Comparison of ENCODE assay signal across 9 mouse cellular contexts in the genomic region with DNA sequence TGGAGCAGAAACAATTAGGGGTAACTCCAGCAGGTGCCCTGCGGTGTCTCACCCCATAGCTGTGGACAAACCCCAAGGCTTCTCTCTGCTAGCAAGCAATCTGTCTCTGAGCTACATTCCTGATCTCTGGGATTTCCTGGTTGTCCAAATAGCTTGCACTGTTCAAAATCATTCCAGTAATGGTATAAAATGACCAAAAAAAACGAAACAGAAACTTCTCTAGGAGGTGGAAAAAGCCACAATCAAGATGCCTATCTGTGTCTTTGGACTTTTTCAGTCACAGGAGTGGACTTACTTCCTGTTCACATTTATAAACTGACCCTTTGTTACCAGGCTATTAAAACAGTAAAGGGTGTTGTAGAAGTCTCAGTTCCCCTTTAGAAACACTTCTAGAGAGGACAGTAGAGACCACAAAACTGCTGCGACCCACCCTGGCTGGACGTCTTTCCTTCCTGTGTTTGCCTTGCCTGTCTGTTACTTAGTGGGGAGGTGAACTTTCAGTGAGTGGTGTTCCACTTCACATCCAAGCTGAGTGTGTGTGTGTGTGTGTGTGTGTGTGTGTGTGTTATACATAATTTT. TPM values are rescaled to one million over a fixed set of nuclear protein-coding genes. Genes with fewer than 3 reads are reported as not detected.
A peak's percentile ranks its signal among the peaks of the same experiment; 100 is the strongest.
DNase-seq lines count a peak whose midpoint lies in the region; ATAC-seq lines count a peak whose summit lies in the region.
"Had no signal": no experiment of that assay in that cellular context is flagged by ENCODE, and none has a peak within 500 bp of the region (broad histone marks: within the 10 kb centered on the region; RNA-seq: fewer than 3 reads in every experiment).

No protein-coding gene starts in this region.

- H3K9me3 ChIP-seq in forebrain, embryonic 10.5 days = no peaks in the 10 kb centered on the region
- H3K9me3 ChIP-seq in limb, embryonic 13.5 days = no peaks in the 10 kb centered on the region
- H3K9me3 ChIP-seq in neural tube, embryonic 14.5 days (ENCODE audit: control insufficient read depth, low read length) = no peaks in the 10 kb centered on the region

- peak overlapping the region; percentile 52 for H3K4me3 ChIP-seq in forebrain, embryonic 10.5 days
- peak overlapping the region; percentile 33; the same call in 1 of the 2 replicates for H3K4me3 ChIP-seq in limb, embryonic 13.5 days
- H3K4me3 ChIP-seq in neural tube, embryonic 14.5 days (ENCODE audit: low read depth, low read length) = peak overlapping the region; percentile 34

- DNase-seq in kidney, postnatal 36 days = peak; percentile 34 to 35
- DNase-seq in kidney, postnatal 14 days = no peak
- no peak for DNase-seq in forebrain, embryonic 10.5 days (ENCODE audit: extremely low spot score, low spot score)
- DNase-seq in thymus, postnatal 14 days = no peak
- no peak for DNase-seq in urinary bladder, postnatal 36 days (ENCODE audit: low spot score in 2 of 2)

- WGBS in forebrain, embryonic 10.5 days = 81% methylated on average over 4 of the region's 4 CpGs
- WGBS in limb, embryonic 13.5 days = 73% methylated on average over 4 of the region's 4 CpGs
- WGBS in neural tube, embryonic 14.5 days = 60% methylated on average over 4 of the region's 4 CpGs

- no peak for ATAC-seq in limb, embryonic 13.5 days (ENCODE audit: low FRiP score, low read depth)
- no peak for ATAC-seq in neural tube, embryonic 14.5 days (ENCODE audit: low read depth)
- ATAC-seq in erythroid progenitor cell, adult 5-6 weeks (replicated peaks; ENCODE audit: low FRiP score, poor library complexity, severe bottlenecking) = no peak

- H3K4me2 ChIP-seq in limb, embryonic 13.5 days (replicated peaks) = peak overlapping the region; percentile 68
- H3K4me2 ChIP-seq in neural tube, embryonic 14.5 days (ENCODE audit: low read depth, low read length) = peak overlapping the region; percentile 66

- H3K9ac ChIP-seq in limb, embryonic 13.5 days = no peak overlapping the region
- H3K9ac ChIP-seq in neural tube, embryonic 14.5 days (replicated peaks; ENCODE audit: low read depth, low read length) = peak overlapping the region; percentile 63

- H3K27ac ChIP-seq in forebrain, embryonic 10.5 days = no peak overlapping the region
- H3K27ac ChIP-seq in limb, embryonic 13.5 days = no peak overlapping the region
- H3K27ac ChIP-seq in neural tube, embryonic 14.5 days (ENCODE audit: low read depth, low read length) = peak overlapping the region; percentile 67; the same call in 1 of the 2 replicates

- H3K4me1 ChIP-seq in forebrain, embryonic 10.5 days = peaks cover 21% of the 10 kb centered on the region
- peaks cover 10% of the 10 kb centered on the region for H3K4me1 ChIP-seq in limb, embryonic 13.5 days
- peaks cover 4% of the 10 kb centered on the region; the same call in 1 of the 2 replicates for H3K4me1 ChIP-seq in neural tube, embryonic 14.5 days (ENCODE audit: control insufficient read depth, insufficient read depth, low read length)

- H3K27me3 ChIP-seq in forebrain, embryonic 10.5 days (ENCODE audit: poor library complexity, severe bottlenecking) = peaks cover 28% of the 10 kb centered on the region
- peaks cover 24% of the 10 kb centered on the region for H3K27me3 ChIP-seq in limb, embryonic 13.5 days
- H3K27me3 ChIP-seq in neural tube, embryonic 14.5 days (ENCODE audit: control insufficient read depth, insufficient read depth, low read length) = no peaks in the 10 kb centered on the region

- no peaks in the 10 kb centered on the region for H3K36me3 ChIP-seq in forebrain, embryonic 10.5 days (replicated peaks)
- no peaks in the 10 kb centered on the region for H3K36me3 ChIP-seq in limb, embryonic 13.5 days
- H3K36me3 ChIP-seq in neural tube, embryonic 14.5 days (ENCODE audit: control insufficient read depth, insufficient read depth, low read length) = no peaks in the 10 kb centered on the region

RNA-seq across cellular contexts. Expression of gene Slc2a6, which starts 0.7 kb away (rescaled TPM):
- 1.6 and 2.1 TPM in 2 replicates for polyA plus RNA-seq in forebrain, embryonic 10.5 days (2016; fragmentation: Nextera tagmentation; extraction: Ambion mirVana)
- 0.75 and 0.77 TPM in 2 replicates for polyA plus RNA-seq in limb, embryonic 13.5 days (2015; fragmentation: Nextera tagmentation; extraction: Ambion mirVana)
- 8.7 and 10.6 TPM in 2 replicates for polyA plus RNA-seq in neural tube, embryonic 14.5 days (2014; fragmentation: Nextera tagmentation; extraction: Ambion mirVana)
- total RNA-seq in erythroid progenitor cell, adult 5-6 weeks (2015; ENCODE audit: low replicate concordance) = 1.4 TPM in 1 of 2 replicates, not detected in the other
- total RNA-seq in erythroid progenitor cell, adult 5-6 weeks (2017; ENCODE audit: low replicate concordance) = 0.68 and 2.2 TPM in 2 replicates

RNA-seq across cellular contexts. Expression of gene Cacfd1, which starts 18.8 kb away (rescaled TPM):
- 101 and 103 TPM in 2 replicates for polyA plus RNA-seq in forebrain, embryonic 10.5 days (2016; fragmentation: Nextera tagmentation; extraction: Ambion mirVana)
- 96.3 and 102 TPM in 2 replicates for polyA plus RNA-seq in limb, embryonic 13.5 days (2015; fragmentation: Nextera tagmentation; extraction: Ambion mirVana)
- 86.5 and 94.9 TPM in 2 replicates for polyA plus RNA-seq in neural tube, embryonic 14.5 days (2014; fragmentation: Nextera tagmentation; extraction: Ambion mirVana)
- total RNA-seq in erythroid progenitor cell, adult 5-6 weeks (2015; ENCODE audit: low replicate concordance) = 4.0 and 6.7 TPM in 2 replicates
- 1.1 and 2.1 TPM in 2 replicates for total RNA-seq in erythroid progenitor cell, adult 5-6 weeks (2017; ENCODE audit: low replicate concordance)

RNA-seq across cellular contexts. Expression of gene Mymk, which starts 43.5 kb away (rescaled TPM):
- not detected in 2 replicates for polyA plus RNA-seq in forebrain, embryonic 10.5 days (2016; fragmentation: Nextera tagmentation; extraction: Ambion mirVana)
- 43.3 and 49.0 TPM in 2 replicates for polyA plus RNA-seq in limb, embryonic 13.5 days (2015; fragmentation: Nextera tagmentation; extraction: Ambion mirVana)
- polyA plus RNA-seq in neural tube, embryonic 14.5 days (2014; fragmentation: Nextera tagmentation; extraction: Ambion mirVana) = 0.17 and 0.22 TPM in 2 replicates
- total RNA-seq in erythroid progenitor cell, adult 5-6 weeks (2015; ENCODE audit: low replicate concordance) = not detected in 2 replicates
- not detected in 2 replicates for total RNA-seq in erythroid progenitor cell, adult 5-6 weeks (2017; ENCODE audit: low replicate concordance)

RNA-seq across cellular contexts. Expression of gene Adamtsl2, which starts 50.7 kb away (rescaled TPM):
- polyA plus RNA-seq in forebrain, embryonic 10.5 days (2016; fragmentation: Nextera tagmentation; extraction: Ambion mirVana) = 3.8 and 5.3 TPM in 2 replicates
- polyA plus RNA-seq in limb, embryonic 13.5 days (2015; fragmentation: Nextera tagmentation; extraction: Ambion mirVana) = 13.3 and 13.8 TPM in 2 replicates
- polyA plus RNA-seq in neural tube, embryonic 14.5 days (2014; fragmentation: Nextera tagmentation; extraction: Ambion mirVana) = 5.9 and 9.0 TPM in 2 replicates
- total RNA-seq in erythroid progenitor cell, adult 5-6 weeks (2015; ENCODE audit: low replicate concordance) = not detected in 2 replicates
- not detected in 2 replicates for total RNA-seq in erythroid progenitor cell, adult 5-6 weeks (2017; ENCODE audit: low replicate concordance)

RNA-seq across cellular contexts. Expression of gene Adamts13, which starts 55.3 kb away (rescaled TPM):
- not detected in 2 replicates for polyA plus RNA-seq in forebrain, embryonic 10.5 days (2016; fragmentation: Nextera tagmentation; extraction: Ambion mirVana)
- polyA plus RNA-seq in limb, embryonic 13.5 days (2015; fragmentation: Nextera tagmentation; extraction: Ambion mirVana) = not detected in 2 replicates
- polyA plus RNA-seq in neural tube, embryonic 14.5 days (2014; fragmentation: Nextera tagmentation; extraction: Ambion mirVana) = not detected in 2 replicates
- total RNA-seq in erythroid progenitor cell, adult 5-6 weeks (2015; ENCODE audit: low replicate concordance) = not detected in 2 replicates
- not detected in 2 replicates for total RNA-seq in erythroid progenitor cell, adult 5-6 weeks (2017; ENCODE audit: low replicate concordance)
- total RNA-seq: gastrocnemius, adult 8-10 months had no signal

Comparison
In these comparisons a context has a peak if more than half of its experiments do, and no peak if none do; other contexts are left out.
1. DNase-seq: peak in kidney, postnatal 36 days (2 of 2); none in kidney, postnatal 14 days (single experiment), forebrain, embryonic 10.5 days (single experiment), thymus, postnatal 14 days (single experiment) and urinary bladder, postnatal 36 days (0 of 2).
2. RNA of gene Mymk, which starts 43.5 kb away (polyA plus RNA-seq): 43.3 to 49.0 TPM in limb, embryonic 13.5 days; 0.17 to 0.22 TPM in neural tube, embryonic 14.5 days and not detected in forebrain, embryonic 10.5 days; every median in the first group is over 10 times any median in the second.
3. Peak in every context shown above with its lines, with median percentiles within 50 percentile points of each other: H3K4me3 ChIP-seq.